Mouse (Mus musculus): ENCODE measurements around the gene Pir. TPM values are rescaled to one million over a fixed set of nuclear protein-coding genes. Genes with fewer than 3 reads are reported as not detected.

The Pir gene
- polyA plus RNA-seq (2016; fragmentation: Nextera tagmentation; extraction: Ambion mirVana): 8.1 and 9.5 TPM in 2 replicates

- Histone ChIP-seq H3K4me3 (peak within 1 kb of the TSS; percentile 49), H3K9me3 (replicated peaks) (no peaks in the 10 kb centered on the region), H3K27me3 (ENCODE audit: low read depth, poor library complexity, severe bottlenecking) (peaks cover 86% of the 10 kb centered on the region), H3K27ac (peak within 1 kb of the TSS; percentile 78), H3K36me3 (no peaks in the 10 kb centered on the region), H3K4me1 (no peaks in the 10 kb centered on the region)
- peak; percentile 63 for DNase-seq (ENCODE audit: low spot score)
- 10% methylated on average over 20 of the region's 20 CpGs for WGBS
Measured at GRCm38 (mm10) chrX:164269285-164269761, at the start of gene Pir. Gene Pir, plus strand, starts transcription at chrX:164269371.

DNA sequence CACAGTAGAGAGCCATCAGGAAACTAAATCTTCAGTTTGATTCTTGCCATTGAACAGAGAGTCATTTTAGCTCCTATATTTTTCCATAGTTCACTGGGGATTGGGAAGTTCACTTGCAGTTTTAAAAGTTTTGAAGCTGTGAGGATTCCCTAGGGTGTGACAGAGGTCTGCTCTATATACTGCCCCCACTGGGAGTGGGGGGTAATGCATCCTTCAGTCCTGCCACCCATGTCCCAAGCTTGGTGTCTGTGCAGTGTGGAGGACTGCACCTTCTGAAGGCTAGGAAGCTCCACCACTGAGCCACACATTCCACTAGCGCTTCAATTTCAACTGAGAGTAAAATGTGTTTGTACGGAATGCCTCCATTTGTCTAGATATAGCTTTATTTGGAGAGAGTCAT lies 47.2 kb upstream of the Pir start:
- DNase-seq (ENCODE audit: low spot score): no peak
- Histone ChIP-seq H3K27ac (no peak overlapping the region), H3K4me3 (no peak overlapping the region), H3K36me3 (no peaks in the 10 kb centered on the region), H3K27me3 (ENCODE audit: low read depth, poor library complexity, severe bottlenecking) (peaks cover 75% of the 10 kb centered on the region), H3K4me1 (no peaks in the 10 kb centered on the region), H3K9me3 (replicated peaks) (no peaks in the 10 kb centered on the region)
- WGBS: 70% methylated on average over 2 of the region's 2 CpGs

GRCm38 (mm10) chrX:164233380-164233779 lies 35.8 kb upstream of the Pir start:
- Histone ChIP-seq H3K27ac (peak overlapping the region; percentile 53), H3K4me3 (no peak overlapping the region), H3K36me3 (no peaks in the 10 kb centered on the region), H3K9me3 (replicated peaks) (no peaks in the 10 kb centered on the region), H3K27me3 (ENCODE audit: low read depth, poor library complexity, severe bottlenecking) (peaks cover 76% of the 10 kb centered on the region), H3K4me1 (no peaks in the 10 kb centered on the region)
- WGBS: 64% methylated on average over 8 of the region's 8 CpGs
- DNase-seq (ENCODE audit: low spot score): no peak

DNA sequence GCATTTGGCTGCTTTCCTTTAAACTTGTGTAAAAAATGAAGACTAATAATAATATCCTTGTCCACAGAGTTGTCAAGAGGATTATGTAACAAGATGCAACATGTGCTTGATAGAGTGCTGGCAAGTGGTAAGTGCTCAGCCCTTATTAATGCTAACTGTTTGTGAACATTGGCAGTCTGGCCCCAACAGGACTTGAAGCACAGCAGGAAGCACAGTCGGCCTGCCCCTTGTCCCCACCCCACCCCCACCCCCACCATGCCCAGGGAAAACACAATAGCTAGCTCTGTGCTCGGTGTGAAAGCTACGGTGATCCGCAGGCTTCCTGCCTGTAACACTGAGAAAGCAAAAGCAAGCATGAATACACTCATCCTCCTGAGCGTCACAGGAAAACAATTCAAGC lies 23.5 kb upstream of the Pir start:
- Histone ChIP-seq H3K9me3 (replicated peaks) (no peaks in the 10 kb centered on the region), H3K27me3 (ENCODE audit: low read depth, poor library complexity, severe bottlenecking) (peaks cover 67% of the 10 kb centered on the region), H3K36me3 (no peaks in the 10 kb centered on the region), H3K4me3 (no peak overlapping the region), H3K4me1 (peaks cover 3% of the 10 kb centered on the region; the same call in 1 of the 2 replicates), H3K27ac (peak overlapping the region; percentile 62; the same call in 1 of the 2 replicates)
- DNase-seq (ENCODE audit: low spot score): peak; percentile 34
- 7% methylated on average over 5 of the region's 5 CpGs for WGBS

- H3K4me3 ChIP-seq: no peak overlapping the region
- H3K27ac ChIP-seq: peak overlapping the region; percentile 62; the same call in 1 of the 2 replicates
- 81% methylated on average over 2 of the region's 2 CpGs for WGBS
- peaks cover 3% of the 10 kb centered on the region; the same call in 1 of the 2 replicates for H3K4me1 ChIP-seq
- DNase-seq (ENCODE audit: low spot score): no peak
- H3K9me3 ChIP-seq (replicated peaks): no peaks in the 10 kb centered on the region
- H3K36me3 ChIP-seq: no peaks in the 10 kb centered on the region
- peaks cover 73% of the 10 kb centered on the region for H3K27me3 ChIP-seq (ENCODE audit: low read depth, poor library complexity, severe bottlenecking)
Measured at GRCm38 (mm10) chrX:164246722-164247121, 22.4 kb upstream of the Pir start.

DNA sequence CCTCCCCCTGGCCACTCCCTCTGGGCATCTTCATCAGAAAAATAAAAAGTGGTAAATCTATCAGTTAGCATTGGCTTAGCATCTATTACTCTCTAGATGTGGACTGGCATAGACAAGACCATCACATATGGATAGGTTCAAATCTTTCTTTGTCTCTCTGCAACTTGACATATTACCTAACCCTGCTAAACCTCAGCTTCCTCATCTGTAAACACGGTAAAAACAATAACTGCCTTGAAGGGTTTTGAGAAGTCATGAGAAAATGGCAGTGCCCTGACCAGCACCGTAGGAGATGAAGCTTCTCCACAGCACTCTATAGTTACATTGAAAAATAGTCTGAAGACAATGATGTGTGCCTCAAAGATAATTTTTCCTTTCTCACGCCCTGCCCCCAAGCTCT lies 12.6 kb upstream of the Pir start:
- no peaks in the 10 kb centered on the region for H3K9me3 ChIP-seq (replicated peaks)
- H3K27me3 ChIP-seq (ENCODE audit: low read depth, poor library complexity, severe bottlenecking): peaks cover 100% of the 10 kb centered on the region
- no peaks in the 10 kb centered on the region for H3K36me3 ChIP-seq
- 95% methylated on average over 3 of the region's 3 CpGs for WGBS
- no peaks in the 10 kb centered on the region for H3K4me1 ChIP-seq
- H3K4me3 ChIP-seq: no peak overlapping the region
- DNase-seq (ENCODE audit: low spot score): no peak
- H3K27ac ChIP-seq: no peak overlapping the region

DNA sequence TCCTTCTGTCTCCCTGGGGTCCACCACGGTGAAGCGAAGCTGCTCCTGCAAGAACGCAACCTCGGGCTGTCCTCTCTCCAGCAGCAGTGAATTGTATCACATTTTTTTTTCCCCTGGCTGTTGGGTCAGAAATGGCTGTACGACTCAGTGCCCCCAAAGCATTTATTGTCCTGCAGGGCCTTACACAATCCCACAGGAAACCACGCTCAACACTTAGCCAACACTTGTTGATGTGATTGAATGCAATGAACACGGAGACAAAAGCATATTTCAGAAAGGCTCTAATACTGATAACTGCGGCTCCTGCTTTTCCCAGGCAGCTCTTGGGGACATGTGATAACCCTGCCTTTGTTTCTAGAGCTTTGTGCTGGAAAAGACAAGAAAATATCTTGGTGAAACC lies 11.1 kb upstream of the Pir start, which contains the start of gene Bmx:
Bmx (minus strand) TSS at position 137 of the 400 bp plus-strand sequence.
- Histone ChIP-seq H3K4me1 (no peaks in the 10 kb centered on the region), H3K4me3 (no peak within 1 kb of the TSS), H3K36me3 (no peaks in the 10 kb centered on the region), H3K27ac (peak within 1 kb of the TSS; percentile 53; the same call in 1 of the 2 replicates), H3K27me3 (ENCODE audit: low read depth, poor library complexity, severe bottlenecking) (peaks cover 100% of the 10 kb centered on the region), H3K9me3 (replicated peaks) (no peaks in the 10 kb centered on the region)
- 72% methylated on average over 8 of the region's 8 CpGs for WGBS
- DNase-seq (ENCODE audit: low spot score): no peak

DNA sequence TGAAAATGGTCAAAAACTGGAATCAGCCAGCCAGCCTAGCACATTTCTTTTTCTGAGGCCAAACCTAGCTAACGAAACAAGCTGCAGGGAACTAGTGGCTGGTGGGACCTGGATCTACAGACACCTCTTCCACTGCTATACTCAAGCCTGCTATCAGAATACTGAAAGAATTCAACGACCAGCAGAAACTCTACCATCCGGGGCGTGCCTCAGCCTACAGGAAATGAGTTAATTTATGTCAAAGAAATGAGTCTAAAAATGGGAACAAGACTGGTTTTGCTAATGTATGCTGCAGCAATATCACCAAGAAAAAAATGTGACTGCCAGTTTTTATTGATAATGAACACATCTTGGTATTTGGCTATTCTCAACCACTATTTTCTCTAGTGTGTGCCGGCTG lies 10.5 kb upstream of the Pir start:
- Histone ChIP-seq H3K4me1 (no peaks in the 10 kb centered on the region), H3K36me3 (no peaks in the 10 kb centered on the region), H3K27ac (peak overlapping the region; percentile 53; the same call in 1 of the 2 replicates), H3K9me3 (replicated peaks) (no peaks in the 10 kb centered on the region), H3K27me3 (ENCODE audit: low read depth, poor library complexity, severe bottlenecking) (peaks cover 99% of the 10 kb centered on the region), H3K4me3 (no peak overlapping the region)
- WGBS: 84% methylated on average over 5 of the region's 5 CpGs
- no peak for DNase-seq (ENCODE audit: low spot score)

GRCm38 (mm10) chrX:164262286-164262685 lies 6.9 kb upstream of the Pir start:
- Histone ChIP-seq H3K27ac (no peak overlapping the region), H3K27me3 (ENCODE audit: low read depth, poor library complexity, severe bottlenecking) (peaks cover 94% of the 10 kb centered on the region), H3K4me3 (no peak overlapping the region), H3K4me1 (no peaks in the 10 kb centered on the region), H3K9me3 (replicated peaks) (no peaks in the 10 kb centered on the region), H3K36me3 (no peaks in the 10 kb centered on the region)
- no peak for DNase-seq (ENCODE audit: low spot score)
- WGBS: 62% methylated on average over 2 of the region's 2 CpGs

DNA sequence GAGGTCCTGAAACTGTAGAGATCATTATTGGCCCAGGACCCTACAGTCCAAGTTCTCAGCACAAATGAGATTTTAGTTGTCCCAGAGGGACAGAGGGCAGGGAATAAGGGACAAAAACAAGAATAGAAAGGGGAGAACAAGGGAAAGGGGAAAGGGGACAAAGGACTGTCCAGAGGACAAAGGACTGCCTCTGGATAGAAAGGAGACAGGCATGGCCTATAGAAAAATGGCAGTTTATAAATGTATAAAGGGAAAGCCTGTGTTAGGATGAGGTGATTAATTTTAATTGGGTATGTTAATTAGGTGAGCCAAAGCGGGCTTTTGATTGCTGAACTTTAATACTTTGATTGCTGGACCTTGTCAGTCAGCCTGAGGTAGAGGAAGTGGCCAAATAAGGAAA lies 4.3 kb upstream of the Pir start:
- H3K36me3 ChIP-seq: no peaks in the 10 kb centered on the region
- peaks cover 94% of the 10 kb centered on the region for H3K27me3 ChIP-seq (ENCODE audit: low read depth, poor library complexity, severe bottlenecking)
- H3K27ac ChIP-seq: no peak overlapping the region
- no peak overlapping the region for H3K4me3 ChIP-seq
- DNase-seq (ENCODE audit: low spot score): no peak
- no peaks in the 10 kb centered on the region for H3K4me1 ChIP-seq
- no peaks in the 10 kb centered on the region for H3K9me3 ChIP-seq (replicated peaks)
- 48% methylated on average over 1 of the region's 1 CpGs for WGBS

GRCm38 (mm10) chrX:164270603-164271002 lies 1.4 kb downstream of the Pir start:
- H3K36me3 ChIP-seq: no peaks in the 10 kb centered on the region
- DNase-seq (ENCODE audit: low spot score): no peak
- no peak overlapping the region for H3K4me3 ChIP-seq
- H3K27ac ChIP-seq: no peak overlapping the region
- H3K27me3 ChIP-seq (ENCODE audit: low read depth, poor library complexity, severe bottlenecking): peaks cover 89% of the 10 kb centered on the region
- no peaks in the 10 kb centered on the region for H3K9me3 ChIP-seq (replicated peaks)
- no peaks in the 10 kb centered on the region for H3K4me1 ChIP-seq
- 89% methylated on average over 3 of the region's 3 CpGs for WGBS

DNA sequence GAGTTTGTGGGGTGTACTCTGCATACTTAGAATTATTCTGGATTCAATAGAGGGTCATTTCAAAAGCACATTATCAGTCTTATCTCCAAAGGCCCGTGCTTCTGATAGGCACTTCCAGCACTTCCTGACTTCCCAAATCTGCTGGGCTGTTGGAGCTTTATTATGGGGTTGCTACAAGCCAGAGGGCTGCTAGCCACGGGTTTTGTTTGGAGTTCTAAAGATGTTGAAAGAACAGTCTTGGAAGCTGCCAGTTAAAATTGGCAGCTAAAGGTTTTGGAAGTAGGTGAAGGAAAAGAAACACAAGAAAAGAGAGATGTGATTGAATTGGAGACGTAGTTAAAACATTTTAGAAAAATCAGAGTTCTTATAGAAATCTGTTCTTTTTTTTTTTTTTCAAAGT lies 6.4 kb downstream of the Pir start:
- no peaks in the 10 kb centered on the region for H3K4me1 ChIP-seq
- H3K36me3 ChIP-seq: no peaks in the 10 kb centered on the region
- no peak overlapping the region for H3K27ac ChIP-seq
- 61% methylated on average over 3 of the region's 3 CpGs for WGBS
- peaks cover 68% of the 10 kb centered on the region for H3K27me3 ChIP-seq (ENCODE audit: low read depth, poor library complexity, severe bottlenecking)
- no peak overlapping the region for H3K4me3 ChIP-seq
- no peak for DNase-seq (ENCODE audit: low spot score)
- H3K9me3 ChIP-seq (replicated peaks): no peaks in the 10 kb centered on the region

GRCm38 (mm10) chrX:164280918-164281647 lies 11.9 kb downstream of the Pir start:
- peaks cover 69% of the 10 kb centered on the region for H3K27me3 ChIP-seq (ENCODE audit: low read depth, poor library complexity, severe bottlenecking)
- no peaks in the 10 kb centered on the region for H3K9me3 ChIP-seq (replicated peaks)
- WGBS: 78% methylated on average over 7 of the region's 7 CpGs
- no peak for DNase-seq (ENCODE audit: low spot score)
- H3K36me3 ChIP-seq: no peaks in the 10 kb centered on the region
- H3K4me1 ChIP-seq: no peaks in the 10 kb centered on the region
- no peak overlapping the region for H3K27ac ChIP-seq
- no peak overlapping the region for H3K4me3 ChIP-seq
